Mouse (Mus musculus): ENCODE data around the gene Gorab. TPM values are rescaled to one million over a fixed set of nuclear protein-coding genes. Genes with fewer than 3 reads are reported as not detected.

Gorab gene
- 10 to 100 TPM; 19.0 to 19.1 TPM for total RNA-seq (2021)
- long read RNA-seq, experiment 1, transcript Gorab-201 (5 exons, 2,538 nt): major isoform, 10 of 16 reads
- long read RNA-seq, experiment 1, partial matches to known transcripts: 0 of 16 reads
- long read RNA-seq, experiment 1, other reads (novel, unspliced or antisense): 6 of 16 reads
- long read RNA-seq, experiment 2, transcript Gorab-201 (5 exons, 2,538 nt): major isoform, 18 of 21 reads
- long read RNA-seq, experiment 2, partial matches to known transcripts: 1 of 21 reads
- long read RNA-seq, experiment 2, other reads (novel, unspliced or antisense): 2 of 21 reads

GRCm38 (mm10) chr1:163403498-163404126, at the start of gene Gorab:
Gorab (minus strand) TSS chr1:163403669.
- peak; percentile 86 to 92 for DNase-seq (ENCODE audit: low spot score in 2 of 2)

- no peak for DNase-seq (ENCODE audit: low spot score in 2 of 2)
Measured at GRCm38 (mm10) chr1:163443832-163444231, 40.4 kb upstream of the Gorab start.

DNA sequence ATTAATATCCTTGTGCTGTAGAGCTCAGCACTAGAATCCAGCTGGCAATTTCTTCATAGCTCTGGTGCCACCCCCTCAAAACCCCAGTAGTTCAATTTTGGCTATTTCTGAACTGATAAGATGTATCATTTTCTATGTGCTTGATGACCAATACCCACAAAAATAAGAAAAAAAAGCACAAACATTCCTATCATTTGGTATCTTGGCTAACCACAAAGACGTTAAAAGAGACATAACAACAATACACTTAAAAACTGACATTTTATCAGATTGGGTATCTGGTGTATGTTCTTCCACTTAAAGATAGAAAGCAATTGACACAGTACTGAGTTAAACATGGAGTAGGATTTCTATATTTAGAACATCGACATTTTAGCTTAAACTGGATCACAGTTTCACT, 35.5 kb upstream of the Gorab start:
- no peak for DNase-seq (ENCODE audit: low spot score in 2 of 2)

DNA sequence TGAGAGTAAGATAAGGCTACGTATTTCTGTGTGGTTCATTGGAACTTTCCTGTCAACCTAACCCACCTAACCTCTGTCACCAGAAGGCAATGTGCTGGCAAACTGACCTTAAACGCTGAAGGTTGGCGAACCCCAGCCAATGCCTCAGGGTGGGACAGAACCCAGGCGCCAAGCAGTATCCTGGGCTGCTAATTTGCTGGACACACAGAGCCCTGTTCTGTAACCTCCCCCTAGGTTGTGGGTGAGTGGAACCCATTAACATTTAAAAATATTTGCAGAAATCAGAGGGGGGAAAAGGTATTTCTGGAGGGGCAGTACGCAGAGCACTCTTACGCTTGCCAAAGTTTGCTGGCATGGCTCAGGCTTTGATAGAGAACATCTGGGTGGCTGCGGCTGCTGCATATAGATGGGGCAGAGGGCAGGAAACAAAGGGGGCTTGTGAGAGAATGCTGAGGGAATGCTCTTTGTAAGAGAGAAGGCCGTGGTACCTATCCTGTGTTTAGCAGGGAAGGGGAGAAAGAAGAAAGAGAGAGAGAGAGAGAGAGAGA, 20.1 kb upstream of the Gorab start:
- no peak for DNase-seq (ENCODE audit: low spot score in 2 of 2)

DNA sequence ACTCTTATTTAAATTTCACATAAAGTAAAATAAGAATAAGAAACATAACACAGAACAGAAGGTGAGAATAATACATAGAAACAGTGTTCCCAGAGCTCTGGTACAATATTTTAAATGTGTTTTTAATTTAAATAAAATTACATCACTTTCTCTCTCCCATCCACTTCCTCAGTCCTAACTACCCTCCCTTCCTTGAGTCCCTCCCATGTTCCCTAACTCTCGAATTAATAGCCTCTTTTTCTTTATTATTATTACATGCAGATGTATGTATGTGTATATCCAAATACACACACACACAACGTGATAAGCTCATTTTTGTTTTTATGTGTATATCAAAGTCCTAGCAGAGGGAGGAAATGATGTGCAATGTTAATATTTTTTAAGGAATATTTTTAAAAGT, 13.7 kb upstream of the Gorab start:
- no peak for DNase-seq (ENCODE audit: low spot score in 2 of 2)

DNA sequence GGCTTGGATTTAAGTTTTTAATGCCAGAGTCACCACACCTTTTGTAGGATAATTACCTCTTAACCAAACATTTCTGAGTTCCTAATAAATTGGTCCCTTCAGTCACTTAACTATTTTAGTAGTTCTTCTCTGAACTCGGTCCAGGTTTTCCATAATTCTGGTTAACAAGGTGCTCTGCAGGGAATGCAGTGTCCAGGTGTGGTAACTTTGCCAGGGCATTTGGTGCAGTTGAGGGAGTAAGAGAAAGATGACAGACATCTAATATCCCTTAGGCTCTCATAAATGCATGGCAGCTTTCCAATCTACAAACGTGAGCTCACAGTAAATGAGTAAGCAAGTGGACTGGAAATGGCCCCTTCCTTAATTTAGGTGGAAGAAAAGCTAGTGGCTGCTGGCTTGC, 10.7 kb upstream of the Gorab start:
- DNase-seq (ENCODE audit: low spot score in 2 of 2): no peak

DNA sequence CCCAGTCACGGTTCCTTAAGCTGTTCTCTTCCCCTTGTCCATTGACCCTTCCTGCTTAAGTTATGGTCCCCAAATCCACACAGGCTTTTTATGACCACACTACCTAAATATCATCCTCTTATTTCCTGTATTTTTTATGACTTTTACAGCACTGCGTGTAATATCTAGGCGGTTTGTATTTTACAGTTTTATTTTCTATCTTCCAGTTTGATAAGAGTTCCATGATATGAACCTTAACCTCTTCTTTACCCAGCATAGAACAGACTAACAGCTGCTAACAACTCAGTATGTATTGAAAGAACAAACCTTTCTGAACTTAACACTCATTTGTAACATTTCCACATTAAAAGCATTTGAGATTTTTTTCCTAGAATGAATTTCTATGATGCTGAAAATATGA, 2.7 kb upstream of the Gorab start:
- DNase-seq (ENCODE audit: low spot score in 2 of 2): no peak

GRCm38 (mm10) chr1:163391321-163391720, 12.1 kb downstream of the Gorab start:
- DNase-seq (ENCODE audit: low spot score in 2 of 2): no peak

GRCm38 (mm10) chr1:163390044-163390443, 13.4 kb downstream of the Gorab start:
- DNase-seq (ENCODE audit: low spot score in 2 of 2): no peak

- DNase-seq (ENCODE audit: low spot score in 2 of 2): no peak
Measured at GRCm38 (mm10) chr1:163386196-163386595, 17.3 kb downstream of the Gorab start.

GRCm38 (mm10) chr1:163383442-163384027, 19.9 kb downstream of the Gorab start:
- DNase-seq (ENCODE audit: low spot score in 2 of 2): no peak

DNA sequence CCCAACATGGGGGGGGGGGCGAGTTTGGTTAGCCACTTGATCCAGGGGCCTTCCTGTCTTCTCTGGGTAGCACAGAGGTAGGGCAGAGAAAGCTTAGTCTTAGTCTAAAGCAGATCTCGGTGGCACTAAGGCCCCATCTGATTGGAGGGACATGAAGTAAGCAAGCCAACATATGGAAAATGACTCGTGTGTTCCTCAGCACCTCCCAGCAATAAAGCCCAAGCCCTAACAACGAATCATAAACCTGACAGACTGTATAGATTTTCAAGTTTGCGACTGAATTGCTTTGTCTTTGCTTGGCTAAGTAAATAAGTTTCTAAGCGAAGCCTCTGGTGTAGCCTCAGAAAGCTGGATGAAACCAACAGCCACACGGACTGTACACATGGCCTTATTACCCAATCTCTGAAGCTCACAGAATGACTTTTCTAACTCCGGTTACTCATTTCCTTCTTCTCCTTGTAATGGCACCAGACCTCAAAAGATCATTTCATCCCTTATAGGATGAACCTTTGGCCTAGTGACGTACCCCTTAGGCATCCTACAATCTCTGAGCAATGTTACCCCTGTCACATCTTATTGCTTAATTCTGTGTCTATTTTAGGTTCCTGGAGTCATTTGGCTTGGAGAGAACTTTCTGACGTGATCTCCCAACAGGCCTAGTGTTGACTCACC, 21.3 kb downstream of the Gorab start:
- no peak for DNase-seq (ENCODE audit: low spot score in 2 of 2)

- no peak for DNase-seq (ENCODE audit: low spot score in 2 of 2)
Measured at GRCm38 (mm10) chr1:163380591-163380990, 22.9 kb downstream of the Gorab start.

- no peak for DNase-seq (ENCODE audit: low spot score in 2 of 2)
Measured at GRCm38 (mm10) chr1:163380072-163380471, 23.4 kb downstream of the Gorab start.

GRCm38 (mm10) chr1:163377924-163378323, 25.5 kb downstream of the Gorab start:
- no peak for DNase-seq (ENCODE audit: low spot score in 2 of 2)

DNA sequence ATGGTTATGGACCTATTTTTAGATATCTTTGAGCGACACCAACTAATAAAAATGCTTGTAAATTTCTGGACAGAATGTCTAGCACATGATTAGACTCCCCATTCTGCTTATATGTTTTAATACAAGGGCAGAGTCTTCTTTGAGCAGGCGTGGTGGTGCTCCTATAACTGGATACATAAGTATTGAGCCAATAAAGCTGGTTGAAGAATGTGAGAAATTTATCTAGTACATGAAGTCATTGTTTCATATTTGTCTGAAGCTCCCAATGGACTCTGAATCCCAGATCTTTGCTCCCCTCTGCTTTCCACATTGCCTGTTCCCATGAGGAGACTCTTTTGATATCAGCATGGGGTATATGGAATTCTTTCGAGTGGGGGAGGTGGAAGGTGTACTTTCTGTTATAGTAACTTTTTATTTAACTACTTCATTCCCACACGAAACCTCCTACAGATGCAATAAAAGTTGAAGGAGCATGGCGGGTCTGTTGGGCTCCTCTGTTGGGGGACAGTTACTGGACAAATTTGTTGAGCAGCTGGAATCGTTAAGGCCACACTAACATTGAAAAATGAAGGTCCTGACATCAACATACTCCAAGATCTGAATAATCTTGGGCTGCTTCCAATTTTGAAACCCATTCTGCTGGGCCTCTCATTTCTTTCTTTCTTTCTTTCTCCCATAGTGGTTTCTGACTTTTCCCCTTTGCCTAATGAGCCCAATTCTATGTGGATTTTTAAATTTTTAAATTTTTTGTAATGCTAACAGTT, 26.5 kb downstream of the Gorab start:
- DNase-seq (ENCODE audit: low spot score in 2 of 2): no peak

DNA sequence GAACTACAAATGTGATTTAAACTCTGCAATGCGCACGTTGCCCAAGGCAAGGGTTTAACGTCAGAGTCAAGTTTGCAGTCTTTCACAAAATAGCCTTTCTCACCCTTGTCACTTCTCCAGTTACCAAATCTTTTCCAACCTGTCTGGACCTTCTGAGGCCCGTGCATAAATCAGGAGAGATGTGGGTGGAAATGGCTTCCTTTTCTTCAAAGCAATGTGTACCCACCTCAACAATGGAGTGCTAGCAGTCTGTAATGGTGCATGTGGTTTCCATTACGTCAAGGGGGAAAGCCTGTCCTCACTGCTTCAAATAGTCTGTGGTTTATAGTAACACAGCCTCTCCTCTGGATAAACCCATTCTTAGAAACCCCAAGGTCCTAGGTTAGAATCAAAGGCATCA, 29.0 kb downstream of the Gorab start:
- DNase-seq (ENCODE audit: low spot score in 2 of 2): no peak

DNA sequence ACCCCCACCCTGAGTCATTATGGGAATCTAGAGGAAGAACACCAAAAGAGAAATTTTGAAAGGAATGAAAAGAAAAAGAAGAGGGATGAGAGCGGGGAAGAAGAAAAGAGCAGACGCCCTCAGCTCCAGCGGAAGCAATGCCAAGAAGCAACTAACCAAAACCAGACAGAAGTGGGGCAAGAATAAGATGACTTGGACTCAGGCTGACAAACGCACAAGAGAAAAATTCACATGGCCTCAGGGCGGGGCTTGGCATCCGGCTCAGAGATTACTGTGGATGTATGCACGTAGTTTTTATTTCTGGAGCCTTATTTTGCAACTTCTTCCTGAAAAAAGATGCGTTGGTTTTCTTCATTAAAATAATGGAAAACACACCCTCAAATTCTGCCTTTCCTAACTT, 41.3 kb downstream of the Gorab start:
- DNase-seq (ENCODE audit: low spot score in 2 of 2): no peak

DNA sequence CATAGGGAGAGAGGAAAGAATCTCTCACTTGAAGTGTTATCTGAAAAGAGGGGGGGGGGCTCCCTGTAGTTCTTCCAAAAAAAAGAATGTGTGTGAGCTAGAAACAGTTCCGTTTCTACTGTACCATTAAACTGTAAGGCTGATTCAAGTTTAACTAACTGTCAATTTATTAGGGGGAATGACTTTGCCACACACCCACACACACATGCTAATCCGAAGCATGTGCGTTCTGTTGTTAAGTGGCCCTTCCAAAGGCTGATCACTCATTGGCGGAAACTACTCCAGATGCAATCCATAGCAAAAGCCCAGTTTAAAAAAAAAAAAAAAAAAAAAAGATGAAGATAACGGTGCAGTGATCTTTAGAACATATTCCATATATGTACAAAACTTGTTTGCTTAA, 42.1 kb downstream of the Gorab start:
- DNase-seq (ENCODE audit: low spot score in 2 of 2): no peak

DNA sequence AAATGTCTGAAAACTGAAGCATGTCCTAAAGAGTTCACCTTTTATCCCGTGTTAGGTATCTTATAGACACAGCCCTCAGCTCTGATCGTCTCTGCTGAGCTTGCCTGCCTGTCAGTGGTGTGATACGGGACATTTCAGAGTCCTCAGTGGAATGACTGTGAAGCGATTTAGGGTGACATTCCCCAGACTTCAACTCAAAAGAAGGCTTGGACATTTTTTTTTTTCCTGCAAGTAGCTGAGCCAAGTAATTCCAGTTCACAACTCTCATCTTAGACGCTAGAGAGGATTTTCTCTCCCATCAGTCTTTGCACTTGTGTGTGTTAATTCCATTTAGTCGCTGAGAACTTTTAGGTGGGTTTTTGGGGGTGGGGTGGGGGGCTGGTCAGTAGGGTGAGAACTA, 42.7 kb downstream of the Gorab start:
- no peak for DNase-seq (ENCODE audit: low spot score in 2 of 2)

DNA sequence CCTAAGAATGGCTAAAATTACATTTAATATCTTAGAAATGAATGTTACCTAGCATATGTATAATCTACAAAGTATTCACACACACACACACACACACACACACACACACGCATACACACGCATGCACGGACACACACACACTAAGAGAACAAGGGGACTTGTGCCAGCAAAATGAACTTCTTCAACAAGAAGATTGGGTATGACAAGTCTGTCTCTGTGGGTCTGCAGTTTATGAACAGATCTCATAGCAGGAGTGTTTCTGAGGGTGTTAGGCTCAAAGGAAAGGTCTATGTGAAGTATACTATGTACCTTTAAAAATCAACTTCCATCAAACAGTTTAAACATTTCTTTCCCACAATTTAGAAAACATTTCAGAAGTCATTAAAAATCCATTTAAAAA, 43.9 kb downstream of the Gorab start:
- DNase-seq (ENCODE audit: low spot score in 2 of 2): no peak

All from adrenal gland, postnatal 4 days (tissue).